Mouse (Mus musculus) hindbrain, embryonic 15.5 days (tissue): ENCODE data around the gene Zfp612. TPM values are rescaled to one million over a fixed set of nuclear protein-coding genes. Genes with fewer than 3 reads are reported as not detected.

Source experiments
- ATAC-seq: fragments of 200-750 bp; cut with Nextera tagmentation; 2 replicates; pipeline ENCODE4 v1.8.0; 2017; ENCODE audit warnings: low read depth, moderate number of reproducible peaks, moderate TSS enrichment; ENCODE audit not compliant: low FRiP score
- H3K27ac ChIP-seq: fragments of 300-500 bp; sonication (generic); replicated peaks from 2 replicates; pipeline ENCODE4 v1.5.1; 2015; ENCODE audit warnings: mild to moderate bottlenecking, inconsistent platforms
- H3K27me3 ChIP-seq: fragments of 300-500 bp; sonication (generic); 2 replicates; pipeline ENCODE4 v1.6.1; 2015; ENCODE audit warnings: control low read depth, inconsistent platforms
- H3K36me3 ChIP-seq: fragments of 300-500 bp; sonication (generic); 2 replicates; pipeline ENCODE4 v1.6.1; 2015; ENCODE audit warnings: control low read depth, inconsistent platforms
- H3K4me1 ChIP-seq: fragments of 300-500 bp; sonication (generic); replicated peaks from 2 replicates; pipeline ENCODE4 v1.6.1; 2015; ENCODE audit warnings: control low read depth, inconsistent platforms
- H3K4me2 ChIP-seq: fragments of 300-500 bp; sonication (generic); 2 replicates; pipeline ENCODE4 v1.6.1; 2015; ENCODE audit warnings: moderate library complexity, mild to moderate bottlenecking, inconsistent platforms
- H3K4me3 ChIP-seq: fragments of 300-500 bp; sonication (generic); 2 replicates; pipeline ENCODE4 v1.5.1; 2015; ENCODE audit warnings: mild to moderate bottlenecking, inconsistent platforms
- H3K9ac ChIP-seq: fragments of 300-500 bp; sonication (generic); 2 replicates; pipeline ENCODE4 v1.6.1; 2015; ENCODE audit warnings: inconsistent platforms
- H3K9me3 ChIP-seq: fragments of 300-500 bp; sonication (generic); 2 replicates; pipeline ENCODE4 v1.6.1; 2016; ENCODE audit warnings: control low read depth, inconsistent platforms
- WGBS: fragments of 180-500 bp; shearing (Covaris S2); methylation state at CpG from one replicate; pipeline ENCODE4 v1.1.7; 2015; 5-methylcytosine and 5-hydroxymethylcytosine counted together
- polyA plus RNA-seq: library from polyadenylated mRNA; unstranded; fragments of >200 nt; fragmentation: Nextera tagmentation; extraction: Ambion mirVana; gene quantifications from 2 replicates; pipeline ENCODE4 v1.2.1, GENCODE M21; 2015

Zfp612 gene
- polyA plus RNA-seq, 1 experiment from 2014 or later, result 20.4 TPM

GRCm38 (mm10) chr8:110069706-110070105 lies 9.8 kb upstream of the Zfp612 start:
- no peak overlapping the region for H3K4me3 ChIP-seq
- H3K9ac ChIP-seq, result no peak overlapping the region
- H3K4me1 ChIP-seq, result no peaks in the 10 kb centered on the region
- WGBS, result 88% methylated on average over 4 of the region's 4 CpGs
- H3K36me3 ChIP-seq, result no peaks in the 10 kb centered on the region
- H3K4me2 ChIP-seq, result no peak overlapping the region
- no peaks in the 10 kb centered on the region for H3K27me3 ChIP-seq
- H3K9me3 ChIP-seq, result no peaks in the 10 kb centered on the region
- H3K27ac ChIP-seq, result no peak overlapping the region
- ATAC-seq, result no peak

- H3K4me1 ChIP-seq, result no peaks in the 10 kb centered on the region
- 18% methylated on average over 9 of the region's 9 CpGs for WGBS
- ATAC-seq, result 0 out of 2 replicates have a peak, but pooled peaks have one; percentile 45
- H3K9me3 ChIP-seq, result no peaks in the 10 kb centered on the region
- H3K27ac ChIP-seq, result no peak overlapping the region
- H3K9ac ChIP-seq, result no peak overlapping the region
- no peak overlapping the region for H3K4me2 ChIP-seq
- no peak overlapping the region for H3K4me3 ChIP-seq
- no peaks in the 10 kb centered on the region for H3K27me3 ChIP-seq
- no peaks in the 10 kb centered on the region for H3K36me3 ChIP-seq
Measured at GRCm38 (mm10) chr8:110071600-110071999, 7.9 kb upstream of the Zfp612 start.

DNA sequence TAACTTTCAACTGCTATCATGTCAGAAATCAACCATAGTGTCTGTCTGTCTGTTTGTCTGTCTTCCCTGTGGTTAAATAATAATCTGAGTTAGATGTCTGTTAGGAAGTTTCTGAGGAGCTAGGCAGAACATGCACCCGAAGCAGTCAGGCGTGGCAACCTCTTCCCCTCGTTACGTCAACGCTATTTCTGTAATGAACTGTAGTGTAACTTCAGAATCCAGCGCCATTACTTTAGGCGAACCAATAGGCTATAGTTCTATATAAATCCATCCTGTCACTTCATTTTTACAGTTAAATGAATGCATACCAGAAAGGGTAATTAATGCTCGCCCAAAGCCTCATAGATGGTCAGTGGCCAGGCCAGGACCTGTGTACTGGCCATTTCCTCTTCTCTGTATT lies 5.0 kb upstream of the Zfp612 start:
- peaks cover 5% of the 10 kb centered on the region; the same call in 1 of the 2 replicates for H3K27me3 ChIP-seq
- WGBS, result 85% methylated on average over 8 of the region's 8 CpGs
- H3K9me3 ChIP-seq, result no peaks in the 10 kb centered on the region
- H3K27ac ChIP-seq, result no peak overlapping the region
- H3K4me2 ChIP-seq, result no peak overlapping the region
- H3K4me3 ChIP-seq, result no peak overlapping the region
- 0 out of 2 replicates have a peak, but pooled peaks cover 3% of the 10 kb centered on the region for H3K4me1 ChIP-seq
- no peak overlapping the region for H3K9ac ChIP-seq
- H3K36me3 ChIP-seq, result no peaks in the 10 kb centered on the region
- no peak for ATAC-seq

DNA sequence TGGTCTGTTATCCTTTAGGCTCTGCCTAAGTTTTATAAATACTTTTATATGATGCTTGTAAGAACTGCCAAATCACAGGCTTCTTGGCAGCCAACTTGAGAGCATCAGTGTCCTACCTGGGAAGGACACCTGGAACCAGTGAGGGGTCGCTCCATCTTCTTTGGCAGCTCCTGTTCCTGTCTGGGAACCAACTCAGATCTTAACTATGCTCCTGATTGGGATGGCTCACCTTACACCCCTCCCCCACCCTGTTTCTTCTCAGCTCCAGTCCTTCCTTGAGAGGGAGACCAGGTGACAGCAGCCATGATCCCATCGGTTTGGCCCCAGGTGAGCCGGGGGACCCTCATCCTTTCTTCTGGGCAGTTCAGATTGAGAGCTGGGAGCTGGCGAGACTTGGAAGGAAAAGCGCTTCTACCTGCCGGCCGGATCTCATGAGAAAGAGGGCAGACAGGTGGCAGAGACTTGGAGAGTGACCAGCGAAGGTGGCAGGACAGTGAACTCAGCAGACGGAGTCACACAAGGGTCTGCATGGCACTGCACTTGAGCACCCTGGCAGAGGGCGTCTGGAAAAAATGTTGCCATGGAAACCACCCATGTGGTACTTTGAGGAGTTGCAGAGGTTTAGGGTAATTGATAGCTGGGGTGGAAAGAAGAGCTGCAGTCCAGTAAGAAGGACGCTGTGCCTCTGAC lies 3.0 kb downstream of the Zfp612 start:
- no peak overlapping the region for H3K27ac ChIP-seq
- no peak overlapping the region for H3K4me2 ChIP-seq
- peaks cover 3% of the 10 kb centered on the region; the same call in 1 of the 2 replicates for H3K27me3 ChIP-seq
- no peak for ATAC-seq
- H3K9me3 ChIP-seq, result no peaks in the 10 kb centered on the region
- H3K36me3 ChIP-seq, result peaks cover 40% of the 10 kb centered on the region
- no peak overlapping the region for H3K4me3 ChIP-seq
- H3K9ac ChIP-seq, result no peak overlapping the region
- H3K4me1 ChIP-seq, result peaks cover 23% of the 10 kb centered on the region
- WGBS, result 79% methylated on average over 11 of the region's 11 CpGs

GRCm38 (mm10) chr8:110091869-110092268 lies 12.3 kb downstream of the Zfp612 start:
- no peak overlapping the region for H3K9ac ChIP-seq
- no peaks in the 10 kb centered on the region for H3K4me1 ChIP-seq
- no peak overlapping the region for H3K4me3 ChIP-seq
- H3K27me3 ChIP-seq, result no peaks in the 10 kb centered on the region
- no peak overlapping the region for H3K4me2 ChIP-seq
- peaks cover 12% of the 10 kb centered on the region; the same call in 1 of the 2 replicates for H3K9me3 ChIP-seq
- no peak for ATAC-seq
- no peak overlapping the region for H3K27ac ChIP-seq
- WGBS, result 61% methylated on average over 1 of the region's 1 CpGs
- H3K36me3 ChIP-seq, result peaks cover 40% of the 10 kb centered on the region

- ATAC-seq, result no peak
- H3K27me3 ChIP-seq, result no peaks in the 10 kb centered on the region
- WGBS, result 84% methylated on average over 12 of the region's 12 CpGs
Measured at GRCm38 (mm10) chr8:110100907-110101306, 21.4 kb downstream of the Zfp612 start, which contains the start of gene Gm21964. TSS of gene Gm21964 (plus strand) at chr8:110101207.

GRCm38 (mm10) chr8:110101676-110102075 lies 22.1 kb downstream of the Zfp612 start:
- H3K4me3 ChIP-seq, result no peak overlapping the region
- H3K4me1 ChIP-seq, result no peaks in the 10 kb centered on the region
- H3K27me3 ChIP-seq, result no peaks in the 10 kb centered on the region
- H3K9me3 ChIP-seq, result no peaks in the 10 kb centered on the region
- H3K36me3 ChIP-seq, result no peaks in the 10 kb centered on the region
- no peak overlapping the region for H3K9ac ChIP-seq
- no peak for ATAC-seq
- WGBS, result 87% methylated on average over 15 of the region's 15 CpGs
- H3K4me2 ChIP-seq, result no peak overlapping the region
- no peak overlapping the region for H3K27ac ChIP-seq

More at GRCm38 (mm10) chr8:110100907-110101306, 21.4 kb downstream of the Zfp612 start, which contains the start of gene Gm21964:
- no peak within 1 kb of the TSS for H3K27ac ChIP-seq
- H3K4me1 ChIP-seq, result no peaks in the 10 kb centered on the region
- H3K9me3 ChIP-seq, result no peaks in the 10 kb centered on the region
- H3K9ac ChIP-seq, result no peak within 1 kb of the TSS
- no peaks in the 10 kb centered on the region for H3K36me3 ChIP-seq
- H3K4me2 ChIP-seq, result no peak within 1 kb of the TSS
- no peak within 1 kb of the TSS for H3K4me3 ChIP-seq

DNA sequence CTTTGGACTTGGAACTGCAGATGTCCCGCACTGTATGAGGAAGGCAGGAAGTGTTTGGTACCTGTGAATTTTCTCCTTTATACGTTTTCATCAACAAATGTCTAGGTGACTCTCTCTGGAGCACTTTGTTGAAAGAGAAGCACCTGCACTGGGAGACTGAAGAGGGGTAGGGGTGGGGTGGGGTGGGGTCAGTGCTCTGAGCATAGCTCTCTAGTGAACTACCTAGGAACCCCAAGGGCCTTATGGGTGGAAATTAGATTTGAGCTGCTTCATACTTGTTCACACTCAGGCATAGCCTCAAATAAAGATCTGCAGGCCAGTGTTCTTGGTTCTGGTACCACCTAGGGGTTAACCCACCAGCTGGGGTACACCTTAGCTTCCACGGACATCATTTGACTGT lies 23.1 kb downstream of the Zfp612 start, which contains the start of gene Gm17720:
TSS of gene Gm17720 (minus strand) at position 101 of the 400 bp plus-strand sequence.
- Histone ChIP-seq H3K4me1 (no peaks in the 10 kb centered on the region), H3K4me3 (no peak within 1 kb of the TSS), H3K36me3 (no peaks in the 10 kb centered on the region), H3K9me3 (no peaks in the 10 kb centered on the region), H3K27me3 (no peaks in the 10 kb centered on the region), H3K27ac (no peak within 1 kb of the TSS), H3K4me2 (no peak within 1 kb of the TSS), H3K9ac (no peak within 1 kb of the TSS)
- no peak for ATAC-seq
- 91% methylated on average over 3 of the region's 3 CpGs for WGBS

DNA sequence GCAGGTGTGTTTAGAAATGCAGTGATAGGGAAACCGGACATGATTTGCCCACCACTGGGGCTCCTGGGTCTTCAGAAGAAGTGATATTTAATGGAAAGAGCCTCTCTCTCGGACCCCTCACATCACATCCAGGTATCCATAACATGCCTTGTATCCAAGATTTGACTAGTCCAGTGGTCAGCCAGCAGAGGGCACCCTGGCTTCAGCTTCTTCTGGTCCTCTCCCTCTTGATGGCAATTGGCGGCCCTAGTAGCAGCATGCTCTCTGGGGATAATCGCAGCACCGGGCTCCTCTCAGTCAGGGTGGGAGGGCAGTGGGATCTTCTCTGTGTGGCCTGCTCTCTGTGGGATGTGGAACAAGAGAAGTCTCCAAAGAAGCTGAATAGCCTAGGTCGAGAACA lies 40.2 kb downstream of the Zfp612 start:
- 43% methylated on average over 6 of the region's 6 CpGs for WGBS
- no peak for ATAC-seq

DNA sequence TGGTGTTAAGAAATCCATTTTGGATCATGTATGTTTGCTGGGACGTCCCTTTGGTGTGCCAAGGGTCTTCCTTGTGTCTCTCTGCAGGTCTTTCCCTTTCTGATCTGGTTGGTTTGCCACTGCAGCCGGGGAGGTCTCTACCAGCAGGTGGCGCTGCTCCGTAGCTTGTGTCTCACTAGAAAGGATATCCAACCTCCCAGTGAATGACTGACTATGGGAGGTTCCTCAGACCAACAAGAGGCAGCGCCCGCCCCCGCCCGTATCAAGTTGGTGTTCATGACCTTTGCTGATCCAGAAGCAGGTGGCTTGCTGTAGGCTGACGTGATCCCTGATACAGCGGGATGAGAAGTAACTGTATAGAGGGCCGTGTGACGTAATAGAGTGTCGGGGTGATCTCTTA lies 51.0 kb downstream of the Zfp612 start:
- peak; percentile 63; the same call in 1 of the 2 replicates for ATAC-seq
- Histone ChIP-seq H3K4me1 (peaks cover 3% of the 10 kb centered on the region; the same call in 1 of the 2 replicates), H3K36me3 (no peaks in the 10 kb centered on the region), H3K27me3 (no peaks in the 10 kb centered on the region), H3K27ac (no peak overlapping the region), H3K4me2 (peak overlapping the region; percentile 38), H3K9me3 (no peaks in the 10 kb centered on the region), H3K9ac (no peak overlapping the region), H3K4me3 (no peak overlapping the region)
- 24% methylated on average over 13 of the region's 13 CpGs for WGBS

More for the DNA sequence above, 40.2 kb downstream of the Zfp612 start:
- no peak overlapping the region for H3K4me2 ChIP-seq
- H3K4me3 ChIP-seq, result no peak overlapping the region
- no peaks in the 10 kb centered on the region for H3K4me1 ChIP-seq
- no peak overlapping the region for H3K27ac ChIP-seq
- no peaks in the 10 kb centered on the region for H3K9me3 ChIP-seq
- H3K27me3 ChIP-seq, result no peaks in the 10 kb centered on the region
- no peaks in the 10 kb centered on the region for H3K36me3 ChIP-seq
- no peak overlapping the region for H3K9ac ChIP-seq

DNA sequence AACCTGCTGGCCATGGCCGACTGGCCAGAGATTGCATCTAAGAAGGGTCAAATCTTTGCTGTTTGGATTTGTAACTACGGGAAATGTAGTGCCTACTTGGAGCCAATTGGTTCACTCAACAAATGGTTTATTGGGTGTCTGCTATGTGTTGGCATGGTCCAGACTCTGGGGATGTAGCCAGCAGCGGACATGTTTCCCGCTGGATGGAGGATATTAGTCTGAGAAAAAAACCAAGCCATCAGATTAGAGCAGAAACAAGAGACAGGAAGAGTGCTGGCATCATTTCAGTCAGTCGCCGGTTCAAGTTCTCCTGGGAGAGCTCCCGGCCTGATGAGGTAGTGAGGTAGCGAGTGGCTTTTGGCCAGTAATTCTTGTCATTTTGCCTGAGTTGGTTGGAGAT lies 54.7 kb downstream of the Zfp612 start:
- no peaks in the 10 kb centered on the region for H3K27me3 ChIP-seq
- no peak overlapping the region for H3K4me3 ChIP-seq
- H3K4me1 ChIP-seq, result peaks cover 5% of the 10 kb centered on the region; the same call in 1 of the 2 replicates
- H3K27ac ChIP-seq, result no peak overlapping the region
- no peak for ATAC-seq
- H3K9ac ChIP-seq, result no peak overlapping the region
- 91% methylated on average over 8 of the region's 8 CpGs for WGBS
- no peak overlapping the region for H3K4me2 ChIP-seq
- H3K9me3 ChIP-seq, result no peaks in the 10 kb centered on the region
- no peaks in the 10 kb centered on the region for H3K36me3 ChIP-seq

GRCm38 (mm10) chr8:110135515-110135914 lies 56.0 kb downstream of the Zfp612 start:
- Histone ChIP-seq H3K27ac (no peak overlapping the region), H3K4me2 (no peak overlapping the region), H3K9ac (no peak overlapping the region), H3K9me3 (no peaks in the 10 kb centered on the region), H3K27me3 (no peaks in the 10 kb centered on the region), H3K36me3 (no peaks in the 10 kb centered on the region), H3K4me1 (peaks cover 5% of the 10 kb centered on the region; the same call in 1 of the 2 replicates), H3K4me3 (no peak overlapping the region)
- WGBS, result 56% methylated on average over 7 of the region's 7 CpGs
- no peak for ATAC-seq
